Mouse (Mus musculus) right cerebral cortex, postnatal 10 days (tissue): ENCODE results near the gene Il20.

Experiments
- DNase-seq, 2 experiments: peaks; one replicate each; pipeline ENCODE4 v3.0.0; 2021; ENCODE audit warnings: low spot score in 2 of 2

The Il20 gene

DNA sequence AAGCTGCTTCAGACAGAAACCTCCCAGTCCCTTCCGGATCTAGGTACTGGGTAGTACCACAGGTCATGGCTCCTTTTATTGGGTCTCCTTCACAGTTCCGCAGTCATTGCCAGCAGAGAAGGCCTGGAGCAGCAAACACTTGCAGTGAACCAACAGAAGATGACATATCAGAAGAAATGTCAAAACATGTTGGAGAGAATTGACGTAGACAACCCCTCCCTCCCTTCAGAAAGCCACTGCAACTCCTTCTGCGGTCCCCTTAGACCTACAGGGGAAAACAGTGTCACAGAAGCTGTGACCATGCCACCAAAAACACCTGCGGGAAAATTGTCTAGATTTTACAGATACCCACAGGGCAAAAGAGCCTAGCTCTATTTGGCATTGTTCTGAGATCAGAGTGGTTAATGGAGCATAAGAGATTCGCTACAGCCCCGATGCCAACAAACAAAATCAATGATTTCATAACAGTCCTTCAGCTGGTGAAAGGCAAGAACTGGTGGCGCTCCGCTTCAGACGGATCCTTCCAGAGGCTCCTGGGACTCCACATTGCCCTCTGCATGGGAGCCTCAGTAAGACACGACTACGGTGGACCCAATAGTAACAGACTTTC, at the start of gene Il20:
Il20 (minus strand) TSS at position 51 of the 610 bp plus-strand sequence.
- no peak for DNase-seq

DNA sequence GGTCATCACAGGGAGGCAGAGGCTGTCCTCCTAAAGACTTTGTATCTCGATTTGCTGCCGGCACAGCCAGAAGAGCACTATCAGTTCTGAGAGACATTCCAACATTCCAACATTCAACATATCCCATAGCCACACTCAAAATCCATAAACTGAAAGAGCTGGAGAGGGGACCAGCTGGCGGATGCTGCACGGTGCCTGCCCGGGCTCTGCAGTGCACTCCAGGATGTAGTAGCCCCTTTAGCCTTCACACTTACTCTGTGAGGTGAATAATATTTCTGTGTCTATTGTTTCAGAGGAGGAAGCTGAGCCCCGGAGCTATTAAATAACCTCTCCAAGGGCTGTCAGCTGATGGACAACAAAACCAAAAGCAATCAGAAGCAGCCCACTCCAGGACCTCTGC, 35.7 kb upstream of the Il20 start:
- DNase-seq, result no peak

DNA sequence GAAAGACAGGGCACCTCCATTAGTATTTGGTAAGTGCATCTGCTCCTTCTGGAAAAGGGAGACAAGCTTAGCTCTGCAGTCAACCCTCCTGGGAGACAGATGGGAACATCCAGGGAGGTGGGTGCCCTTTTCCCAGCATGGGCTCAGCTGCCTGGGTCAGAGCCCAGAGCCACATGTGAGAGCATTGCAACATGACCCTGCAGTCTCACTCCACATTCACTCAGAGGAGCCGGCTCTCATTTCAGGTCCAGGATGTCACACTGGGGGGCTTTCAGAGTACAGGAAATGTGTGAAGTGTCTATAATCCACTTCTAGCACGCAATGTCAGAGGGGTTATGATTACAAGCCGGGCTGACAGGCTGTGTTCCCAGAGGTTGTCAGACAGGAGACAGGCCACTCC, 30.6 kb upstream of the Il20 start:
- DNase-seq, result no peak

DNA sequence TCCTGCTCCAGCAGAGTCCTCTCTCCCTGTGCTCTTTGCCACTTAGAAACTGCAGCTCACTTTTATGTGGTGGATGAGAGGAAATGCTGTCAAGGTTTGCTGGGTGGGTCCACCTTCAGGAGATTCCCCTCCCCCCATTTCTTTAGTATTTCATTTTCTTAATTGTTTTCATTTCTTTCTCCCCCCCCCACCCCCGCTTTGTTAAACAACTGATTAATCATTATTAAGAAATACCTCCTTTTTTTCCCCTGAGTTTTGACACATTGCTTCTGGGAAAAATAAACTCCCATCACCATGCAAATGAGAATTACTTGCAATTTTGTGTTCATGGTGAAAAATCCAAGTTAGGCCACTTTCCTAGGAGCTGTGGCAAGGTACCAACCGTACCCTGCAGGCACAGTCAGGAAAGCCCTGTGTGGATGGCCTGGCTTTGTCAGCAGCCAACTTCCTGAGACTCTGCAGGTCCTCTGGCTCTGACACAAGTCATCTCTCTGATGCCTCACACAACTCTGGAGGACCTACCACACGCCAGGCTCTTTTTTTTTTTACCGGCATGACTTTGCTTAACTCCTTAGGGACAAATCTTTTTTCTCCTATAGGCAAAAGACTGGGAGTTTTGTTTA, 28.9 kb upstream of the Il20 start, which contains the start of gene Il19:
Il19 (minus strand) TSS at position 51 of the 623 bp plus-strand sequence.
- no peak for DNase-seq

GRCm38 (mm10) chr1:130938192-130938591, 26.9 kb upstream of the Il20 start:
- DNase-seq, result peak in 1 of 2 experiments; percentile 47

- DNase-seq, result no peak
Observed at GRCm38 (mm10) chr1:130937170-130937569, 25.9 kb upstream of the Il20 start.

- no peak for DNase-seq
Observed at GRCm38 (mm10) chr1:130936351-130936750, 25.1 kb upstream of the Il20 start.

GRCm38 (mm10) chr1:130926484-130926883, 15.2 kb upstream of the Il20 start:
- no peak for DNase-seq

GRCm38 (mm10) chr1:130918323-130918980, 7.2 kb upstream of the Il20 start:
- no peak for DNase-seq

GRCm38 (mm10) chr1:130902505-130902904, 8.7 kb downstream of the Il20 start:
- no peak for DNase-seq

GRCm38 (mm10) chr1:130894468-130894867, 16.8 kb downstream of the Il20 start:
- no peak for DNase-seq

DNA sequence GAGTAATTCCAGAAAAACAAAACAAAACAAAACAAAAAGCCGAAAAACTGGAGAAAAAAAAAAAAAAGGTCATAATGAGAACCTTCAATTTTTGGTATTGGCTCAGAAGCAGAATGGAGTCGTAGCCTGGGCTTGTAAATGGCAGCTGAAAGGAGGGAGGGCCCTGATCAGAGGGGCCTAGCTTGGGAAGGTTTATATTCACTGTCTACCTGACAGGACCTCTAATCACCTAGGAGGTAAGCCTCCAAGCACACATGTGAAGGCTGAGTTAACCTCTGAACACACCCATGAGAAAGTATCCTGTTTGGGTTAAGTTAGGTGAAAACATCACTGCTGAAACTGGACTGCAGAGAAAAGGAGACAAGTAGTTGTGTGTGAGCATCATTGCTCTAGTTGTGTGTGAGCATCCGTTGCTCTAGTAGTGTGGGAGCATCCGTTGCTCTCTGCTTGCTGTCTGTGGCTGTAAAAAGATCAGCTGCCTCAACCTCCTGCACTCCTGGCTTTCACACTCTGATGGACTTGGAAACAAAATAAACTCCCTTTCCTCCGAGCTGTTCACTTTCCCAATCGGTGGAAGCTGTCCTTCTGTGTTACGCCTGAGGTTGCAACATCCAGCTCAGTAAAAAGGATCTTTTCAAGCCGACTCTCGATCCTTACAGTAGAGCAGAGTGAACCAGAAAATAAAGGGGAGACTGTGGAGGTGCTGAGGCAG, 17.8 kb downstream of the Il20 start:
- no peak for DNase-seq

DNA sequence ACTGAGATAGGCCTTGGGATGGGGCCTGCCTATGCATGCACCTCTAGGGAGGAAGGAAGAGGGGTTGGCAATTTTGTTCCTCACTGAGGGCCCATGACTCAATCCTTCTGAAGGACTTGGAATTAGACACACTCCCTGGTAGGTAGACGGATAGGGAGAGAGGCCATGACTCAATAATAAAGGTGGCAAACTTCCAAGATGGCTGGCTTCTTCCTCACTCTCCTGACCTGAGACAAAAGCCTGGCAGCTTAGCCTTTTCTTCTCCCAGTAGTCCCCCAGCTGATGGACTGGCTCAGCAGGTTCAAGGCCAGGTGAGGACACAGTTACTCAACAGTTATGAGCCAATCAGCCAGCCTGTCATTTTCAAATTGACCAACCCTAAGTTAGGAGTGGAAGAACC, 18.8 kb downstream of the Il20 start:
- DNase-seq, result no peak

DNA sequence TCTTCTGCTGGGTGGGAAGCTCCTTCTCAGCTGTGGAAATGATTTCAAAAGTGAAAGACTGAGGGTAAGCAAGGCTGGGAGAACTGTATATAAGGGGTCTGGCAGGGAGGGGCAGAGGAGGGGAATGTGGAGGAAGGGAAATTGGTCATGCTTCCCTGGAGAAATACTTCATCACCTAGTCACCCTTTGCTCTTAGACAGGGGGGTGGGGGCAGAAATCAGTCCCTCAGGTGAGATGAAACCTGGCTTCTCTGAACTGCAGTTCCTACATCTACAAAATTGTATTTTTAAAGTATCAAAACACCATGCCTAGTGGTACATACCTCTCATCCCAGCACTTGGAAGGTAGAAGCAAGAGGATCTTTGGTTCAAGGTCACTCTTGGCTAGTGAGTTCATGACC, 23.9 kb downstream of the Il20 start, which contains the start of gene Il24:
Il24 (minus strand) TSS at position 101 of the 400 bp plus-strand sequence.
- DNase-seq, result no peak

DNA sequence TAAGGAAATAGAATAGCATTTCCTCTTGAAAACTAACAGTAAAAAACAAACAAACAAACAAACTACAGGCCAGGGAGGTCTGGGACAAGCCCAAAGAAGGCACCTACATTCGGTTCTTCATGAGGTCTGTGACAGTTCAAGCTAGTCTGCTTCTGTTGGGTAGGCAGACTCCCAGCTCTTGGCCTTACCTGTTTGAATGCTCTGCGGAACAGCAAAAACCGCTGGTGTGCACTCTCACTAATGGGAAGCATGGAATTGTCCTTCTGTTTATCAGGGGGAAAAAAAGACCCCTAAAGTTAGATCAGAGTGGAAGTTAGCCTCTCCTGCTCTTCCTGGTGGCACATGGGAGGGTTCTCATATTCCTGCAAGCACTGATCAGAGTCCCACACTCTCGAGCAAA, 28.1 kb downstream of the Il20 start:
- no peak for DNase-seq

- DNase-seq, result no peak
Observed at GRCm38 (mm10) chr1:130879927-130880326, 31.3 kb downstream of the Il20 start.

DNA sequence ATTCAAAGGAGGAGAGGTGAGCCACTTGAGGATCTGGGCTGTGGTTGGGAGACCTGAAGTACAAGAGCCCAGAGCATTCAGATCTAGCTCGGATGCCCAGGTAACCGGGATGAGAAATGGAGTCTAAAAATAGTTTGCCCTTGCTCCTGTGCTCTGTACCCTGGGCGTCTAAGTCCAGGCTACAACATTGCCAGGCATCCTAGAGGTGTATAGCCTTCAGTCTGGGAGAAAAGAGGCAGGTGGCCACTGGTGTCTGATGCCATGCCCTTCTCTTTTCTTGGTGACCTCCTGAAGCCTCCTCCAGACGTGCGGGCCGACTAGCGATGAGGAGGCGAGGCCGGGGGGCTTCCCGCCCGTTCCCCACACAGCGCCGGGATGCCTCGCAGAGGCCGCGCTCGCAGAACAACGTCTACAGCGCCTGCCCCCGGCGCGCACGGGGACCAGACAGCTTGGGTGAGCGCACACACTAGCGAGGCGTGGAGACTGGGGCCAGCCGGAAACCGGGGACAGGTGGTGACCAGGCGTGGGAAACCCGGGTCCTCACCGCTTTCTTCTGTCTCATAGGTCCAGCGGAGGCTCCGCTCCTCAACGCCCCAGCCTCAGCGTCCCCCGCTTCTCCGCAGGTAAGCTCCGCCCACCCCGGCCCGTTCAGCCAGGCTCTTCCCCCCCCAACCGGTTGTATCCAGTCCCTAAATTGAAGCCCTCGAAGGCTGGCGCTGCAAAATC, 33.2 kb downstream of the Il20 start:
- DNase-seq, result peak in 1 of 2 experiments; percentile 25

GRCm38 (mm10) chr1:130876931-130877509, 34.2 kb downstream of the Il20 start:
- peak; percentile 66 to 77 for DNase-seq

- DNase-seq, result no peak
Observed at GRCm38 (mm10) chr1:130875910-130876309, 35.3 kb downstream of the Il20 start.

- DNase-seq, result peak; percentile 45 to 50
Observed at GRCm38 (mm10) chr1:130875139-130875538, 36.1 kb downstream of the Il20 start.

- DNase-seq, result no peak
Observed at GRCm38 (mm10) chr1:130872912-130873311, 38.3 kb downstream of the Il20 start.
